Mouse (Mus musculus): Measurements from ENCODE around the gene Dync2li1.

- no peak for TF ChIP-seq CTCF (IDR thresholded peaks at IDR 0.05)
- TF ChIP-seq POLR2A (IDR thresholded peaks at IDR 0.05; ENCODE audit: insufficient read depth, low read depth, low read length): no peak
- TF ChIP-seq EP300 (IDR thresholded peaks at IDR 0.05; ENCODE audit: insufficient read depth, low read depth, low read length): no peak
These were observed 31.1 kb downstream of the Dync2li1 start for GRCm38 (mm10) chr17:84657422-84657732.

Measured in heart, adult 2 months (tissue).